Mouse (Mus musculus): Measurements from ENCODE around the gene Arl4d.

Gene Arl4d

DNA sequence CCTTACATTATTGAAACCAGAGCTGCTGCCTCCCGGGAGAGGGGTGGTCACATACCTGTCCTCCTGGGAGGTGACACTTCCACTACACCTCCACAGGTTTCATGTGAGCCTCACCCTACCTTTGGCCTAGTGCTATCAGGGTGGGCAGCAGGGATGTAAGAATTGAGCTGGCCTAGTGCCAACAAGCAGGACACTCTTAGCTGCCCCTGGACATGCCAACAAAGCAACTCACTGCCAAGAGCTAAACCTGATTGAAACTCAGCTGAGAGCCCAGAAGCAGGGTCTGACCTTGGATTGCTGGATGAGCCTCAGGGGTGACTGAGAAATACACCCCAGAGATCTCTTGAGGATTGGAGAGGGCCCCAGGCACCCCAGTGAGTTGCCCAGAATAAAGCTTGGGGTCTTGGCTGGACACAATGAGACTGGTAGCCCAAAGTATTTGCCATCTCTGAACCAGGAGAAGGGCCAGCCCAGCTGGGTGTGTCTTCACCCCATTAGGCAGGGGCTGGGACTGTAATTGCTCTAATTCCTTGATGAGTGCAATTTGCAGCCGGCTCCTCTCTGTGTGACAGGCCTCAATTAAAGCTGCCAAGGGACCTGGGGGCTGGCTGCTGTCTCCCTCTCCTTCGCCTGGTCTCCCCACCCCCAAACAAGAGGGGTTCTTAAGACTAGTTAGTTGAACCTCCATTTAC lies 15.4 kb downstream of the Arl4d start:
- no peak for DNase-seq

DNA sequence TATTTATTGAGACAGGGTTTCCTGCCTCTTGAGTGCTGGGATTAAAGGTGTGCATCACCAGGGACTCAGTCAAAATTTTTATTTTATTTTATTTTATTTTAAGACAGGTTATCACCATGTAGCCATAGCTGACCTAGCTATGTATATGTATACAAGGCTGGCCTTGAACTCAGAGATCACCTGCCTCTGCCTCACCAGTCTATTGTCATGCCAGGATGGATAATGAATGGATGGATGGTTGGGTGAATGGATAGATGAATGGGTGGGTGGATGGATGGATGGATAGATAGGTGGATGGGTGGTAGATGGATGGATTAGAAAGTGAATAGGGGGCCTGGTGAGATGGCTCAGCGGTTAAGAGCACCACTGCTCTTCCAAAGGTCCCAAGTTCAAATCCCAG lies 16.6 kb downstream of the Arl4d start:
- no peak for DNase-seq

DNA sequence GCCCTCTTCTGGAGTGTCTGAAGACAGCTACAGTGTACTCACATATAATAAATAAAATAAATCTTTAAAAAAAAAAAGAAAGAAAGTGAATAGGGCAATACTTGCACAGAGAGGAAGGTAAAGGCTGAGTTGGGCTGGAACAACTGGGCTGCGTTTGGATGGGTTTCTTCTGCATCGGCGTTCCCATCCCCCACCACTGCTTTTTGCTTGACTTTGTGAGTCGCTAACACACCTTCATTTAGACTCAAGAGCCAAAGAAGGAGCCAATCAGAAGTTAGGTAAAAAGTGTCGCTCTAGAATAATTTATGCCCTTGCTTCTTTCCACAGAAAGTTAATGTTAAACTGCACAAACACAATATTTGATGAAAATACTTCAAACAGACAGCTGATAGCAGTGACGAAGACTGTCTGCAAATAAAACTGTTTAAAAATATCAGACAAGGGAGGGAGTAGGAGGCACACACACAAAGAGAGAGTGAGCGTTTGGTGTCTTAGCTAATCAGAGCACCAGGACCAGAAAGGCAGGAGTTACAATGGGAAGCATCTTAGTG lies 17.1 kb downstream of the Arl4d start:
- no peak for DNase-seq

DNA sequence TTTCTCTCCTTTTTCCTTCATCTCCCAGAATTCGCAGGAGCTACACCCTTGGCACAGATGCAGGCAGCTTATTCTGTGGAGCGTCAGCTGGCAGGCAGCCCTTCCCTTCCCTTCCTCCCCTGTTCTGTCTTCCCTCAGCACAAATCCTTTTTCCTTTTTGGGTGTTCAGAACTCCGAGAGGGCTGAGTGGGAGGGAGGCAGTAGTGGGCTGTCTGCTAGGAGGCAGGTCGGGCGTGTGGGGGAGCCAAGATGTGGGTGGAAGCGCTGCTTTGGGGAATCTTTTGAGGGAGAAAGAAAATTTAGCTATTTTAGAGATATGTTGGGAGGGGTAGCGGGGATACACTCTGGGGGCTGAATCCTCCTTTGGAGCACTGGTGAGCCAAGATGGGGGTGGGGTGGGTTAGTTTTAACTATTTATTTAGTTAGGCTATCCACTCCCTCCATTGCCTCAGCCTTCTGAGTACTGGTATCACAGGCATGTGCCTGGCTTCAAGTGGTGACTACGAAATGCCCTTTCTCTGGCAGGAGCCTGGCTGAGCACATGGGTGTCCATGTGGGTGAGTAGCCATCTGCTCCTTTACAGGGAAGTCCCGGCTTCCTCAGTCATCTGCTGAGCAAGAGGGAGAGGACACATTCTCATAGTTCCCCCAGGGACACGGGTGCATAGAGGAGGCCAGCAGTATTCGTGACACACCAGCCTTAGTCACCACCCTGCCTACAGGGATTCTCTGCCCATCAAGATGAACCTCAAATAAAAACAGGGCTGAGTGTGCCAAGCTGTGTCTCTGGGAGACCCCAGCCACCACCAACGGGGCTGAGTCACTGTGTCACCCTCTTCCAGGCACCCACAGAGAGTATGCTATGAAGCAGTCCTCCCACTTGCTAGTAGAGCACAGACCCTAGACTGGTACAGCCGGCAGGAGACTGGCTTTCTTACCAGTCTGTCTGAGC lies 22.3 kb downstream of the Arl4d start:
- no peak for DNase-seq

DNA sequence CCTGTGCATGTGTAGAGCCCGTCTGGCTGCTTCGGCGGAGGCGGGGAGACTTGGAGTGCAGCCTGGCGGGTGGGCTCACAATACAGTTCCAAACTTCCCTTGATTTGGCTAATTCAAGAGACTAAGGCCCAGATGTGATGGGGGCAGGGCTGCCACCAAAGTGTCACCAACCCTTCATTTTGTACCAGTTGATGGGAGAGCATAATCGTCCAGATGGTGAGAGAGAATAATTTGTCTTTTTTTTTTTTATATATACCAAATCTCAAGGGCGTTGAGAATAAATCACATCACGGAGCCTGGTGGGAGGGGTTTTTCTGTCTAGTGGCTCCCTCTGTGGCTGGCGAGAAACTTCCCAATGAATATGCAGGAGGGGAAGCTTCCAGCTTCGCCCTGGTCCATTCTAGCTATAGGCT lies 24.4 kb downstream of the Arl4d start:
- no peak for DNase-seq

DNA sequence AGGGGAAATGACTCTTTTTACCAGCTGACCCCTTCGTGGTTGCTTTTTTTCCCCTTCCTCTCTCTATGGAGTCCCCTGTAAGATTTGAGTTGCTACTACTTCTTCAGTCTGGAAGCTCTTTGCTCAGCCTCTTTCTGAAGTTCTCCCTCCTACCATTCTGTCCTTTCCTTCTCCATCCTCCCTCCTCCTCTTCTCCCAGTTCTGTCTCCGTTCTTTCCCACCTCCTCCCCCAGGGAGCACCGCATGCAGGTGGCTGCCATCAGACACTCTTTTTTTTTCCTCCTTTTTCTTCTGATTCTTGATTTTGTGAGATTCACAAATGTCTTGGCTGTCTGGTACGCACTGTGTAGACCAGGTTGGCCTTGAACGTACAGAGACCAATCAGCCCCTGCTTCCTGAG lies 25.0 kb downstream of the Arl4d start:
- DNase-seq: no peak

DNA sequence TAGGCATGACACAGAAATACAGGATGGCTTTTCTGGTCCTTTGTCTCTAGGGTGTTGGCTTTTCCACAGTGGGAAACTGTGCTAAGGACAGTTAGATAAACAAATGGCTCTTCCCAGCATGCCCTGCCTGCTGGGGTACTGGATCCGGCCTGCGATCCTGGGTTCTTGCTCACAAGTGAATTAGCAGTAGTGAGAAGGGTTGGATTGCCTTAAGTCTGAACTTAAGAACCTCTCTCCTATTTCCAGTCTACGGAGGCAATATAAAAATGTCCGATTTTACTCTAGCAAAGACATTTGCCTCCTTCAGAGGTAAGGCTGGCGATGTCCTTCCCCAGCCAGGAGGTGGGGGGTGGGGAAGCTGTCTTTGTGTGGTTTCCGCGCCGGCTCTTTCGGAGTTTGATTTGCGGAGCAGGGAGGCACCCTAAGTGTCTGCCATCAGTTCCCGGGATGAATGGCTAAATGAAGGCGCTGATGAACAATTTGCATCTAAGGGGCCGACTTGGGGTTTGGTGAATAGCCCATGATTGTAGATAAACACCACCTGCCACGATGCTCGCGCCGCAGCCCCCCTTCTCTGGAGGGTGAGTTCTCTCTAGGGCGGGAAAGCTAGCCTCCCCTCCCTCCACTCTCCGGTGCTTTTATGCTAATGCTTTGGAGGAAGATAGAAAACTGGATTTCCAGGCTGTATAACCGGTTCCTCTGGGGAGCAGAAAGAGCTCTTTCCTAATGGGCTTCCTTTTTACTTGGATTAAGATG lies 30.7 kb downstream of the Arl4d start:
- no peak for DNase-seq

DNA sequence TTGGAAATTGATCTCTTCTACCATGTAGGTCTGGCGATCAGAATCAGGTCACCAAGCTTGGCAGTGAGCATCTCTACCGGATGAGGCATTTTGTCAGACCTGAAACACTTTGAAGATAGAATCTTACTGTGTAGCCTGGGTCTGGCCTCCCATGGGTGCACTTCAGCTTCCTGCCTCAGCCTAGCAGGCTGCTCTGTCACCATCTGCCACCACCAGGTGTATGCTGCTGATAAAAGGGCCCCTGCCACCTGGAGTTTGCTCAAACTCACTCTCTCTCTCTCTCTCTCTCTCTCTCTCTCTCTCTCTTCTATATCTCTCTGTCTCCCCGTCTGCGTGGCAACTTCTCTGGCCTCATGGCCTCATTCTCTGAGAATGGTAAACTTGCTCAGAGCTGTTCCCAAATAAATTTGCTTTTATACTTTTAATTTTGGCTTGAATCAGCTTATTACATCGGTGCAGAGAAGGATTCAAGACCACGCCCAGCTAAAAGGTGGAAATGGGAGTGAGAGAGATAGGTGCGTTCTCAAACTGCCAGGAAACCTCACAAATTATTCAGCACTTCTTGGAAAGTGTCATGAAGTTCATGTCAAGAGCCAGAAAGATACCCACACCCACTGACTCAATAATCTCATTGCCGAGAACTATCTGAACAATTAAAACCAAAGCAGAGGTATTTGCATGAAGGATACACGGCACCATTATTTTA lies 32.0 kb downstream of the Arl4d start:
- no peak for DNase-seq

DNA sequence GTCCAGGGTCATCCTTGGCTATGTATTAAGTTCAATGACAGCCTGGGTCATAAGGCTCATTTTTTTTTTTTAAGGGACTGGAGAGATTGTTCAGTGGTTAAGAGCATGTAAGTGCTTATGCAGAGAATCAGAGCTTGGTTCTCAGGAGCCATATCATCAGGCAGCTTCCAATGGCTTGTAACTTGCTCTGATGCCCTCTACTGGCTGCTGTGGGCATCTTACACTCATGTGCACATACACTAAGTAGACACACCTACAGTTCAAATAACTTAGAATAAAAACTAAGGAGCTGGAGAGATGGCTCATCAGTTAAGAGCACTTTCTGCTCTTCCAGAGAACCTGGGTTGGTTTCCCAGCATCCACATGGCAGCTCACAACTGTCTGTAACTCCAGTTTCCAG lies 32.8 kb downstream of the Arl4d start:
- DNase-seq: no peak

DNA sequence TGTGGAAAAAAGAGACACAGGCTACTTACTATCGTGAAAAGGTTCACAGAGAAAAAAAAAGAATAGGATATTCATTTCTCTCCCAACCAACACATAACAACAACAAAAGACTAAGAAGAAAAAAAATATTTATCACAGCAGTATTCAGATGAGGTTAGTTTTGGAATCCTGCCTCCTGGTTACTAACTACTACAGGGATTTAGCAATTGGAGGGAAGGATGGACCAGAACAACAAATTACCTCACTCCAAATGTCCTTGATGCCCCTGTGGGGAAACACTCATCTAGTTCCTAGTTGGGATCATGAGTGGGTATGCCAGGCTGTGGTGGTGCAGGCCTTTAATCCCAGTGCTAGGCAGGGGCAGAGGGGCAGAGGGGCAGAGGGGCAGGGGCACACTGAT lies 34.2 kb downstream of the Arl4d start:
- no peak for DNase-seq

DNA sequence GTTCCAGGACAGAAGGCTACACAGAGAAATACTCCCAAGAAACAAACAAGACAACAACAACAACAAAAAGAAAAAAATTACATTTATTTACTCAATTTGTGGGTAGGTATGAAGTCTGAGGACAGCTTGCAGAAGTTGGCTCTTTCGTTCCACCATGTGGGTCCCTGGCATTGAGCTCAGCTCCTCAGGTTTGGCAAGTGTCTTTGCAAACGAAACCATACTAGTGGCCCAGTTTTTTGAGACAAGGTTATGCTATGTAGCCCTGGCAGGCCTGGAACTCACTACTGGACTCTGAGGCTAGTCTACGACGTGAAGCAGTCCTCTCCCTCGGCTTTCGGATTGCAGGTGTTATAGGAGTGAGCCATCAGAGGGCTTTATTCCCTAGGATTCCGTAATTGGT lies 34.6 kb downstream of the Arl4d start:
- DNase-seq: no peak

DNA sequence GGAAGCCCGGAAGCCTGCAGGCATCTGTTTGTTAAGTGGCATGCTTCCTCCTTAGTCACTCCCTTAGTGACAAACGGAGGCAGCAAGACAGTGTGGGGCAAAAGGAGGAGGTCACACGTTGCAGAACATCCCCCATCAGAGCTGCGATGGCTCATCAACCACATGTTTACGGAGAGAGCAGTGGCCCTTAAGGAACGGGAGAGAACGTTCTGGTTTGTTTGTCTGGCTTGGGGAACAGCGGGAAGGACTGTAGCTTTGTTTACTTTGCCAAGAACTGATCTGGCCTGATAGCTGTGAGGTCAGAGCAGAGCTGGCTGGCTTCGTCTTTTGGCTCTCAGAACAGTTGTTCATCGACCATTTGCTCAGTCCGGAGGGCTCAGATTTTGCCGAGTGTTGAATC lies 35.1 kb downstream of the Arl4d start:
- no peak for DNase-seq

DNA sequence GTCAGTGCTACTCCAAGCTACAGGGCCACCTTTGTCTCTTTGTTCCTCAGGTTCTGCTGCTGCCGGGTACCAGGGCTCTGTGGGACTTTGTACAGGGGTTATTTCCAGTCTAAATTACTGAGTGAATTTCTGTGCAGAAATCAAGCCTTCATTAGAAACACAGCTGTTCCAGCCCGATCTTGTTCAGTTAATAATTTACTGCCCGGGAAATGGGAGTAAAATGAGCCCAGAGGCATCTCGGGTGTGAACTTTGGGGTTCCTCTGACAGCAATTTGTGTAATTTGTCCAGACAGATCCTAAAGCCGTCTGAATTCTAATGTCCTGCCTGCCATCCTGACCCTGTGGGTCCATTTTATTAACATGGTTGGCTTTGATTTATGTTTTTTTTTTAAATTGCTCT lies 38.7 kb downstream of the Arl4d start:
- no peak for DNase-seq

DNA sequence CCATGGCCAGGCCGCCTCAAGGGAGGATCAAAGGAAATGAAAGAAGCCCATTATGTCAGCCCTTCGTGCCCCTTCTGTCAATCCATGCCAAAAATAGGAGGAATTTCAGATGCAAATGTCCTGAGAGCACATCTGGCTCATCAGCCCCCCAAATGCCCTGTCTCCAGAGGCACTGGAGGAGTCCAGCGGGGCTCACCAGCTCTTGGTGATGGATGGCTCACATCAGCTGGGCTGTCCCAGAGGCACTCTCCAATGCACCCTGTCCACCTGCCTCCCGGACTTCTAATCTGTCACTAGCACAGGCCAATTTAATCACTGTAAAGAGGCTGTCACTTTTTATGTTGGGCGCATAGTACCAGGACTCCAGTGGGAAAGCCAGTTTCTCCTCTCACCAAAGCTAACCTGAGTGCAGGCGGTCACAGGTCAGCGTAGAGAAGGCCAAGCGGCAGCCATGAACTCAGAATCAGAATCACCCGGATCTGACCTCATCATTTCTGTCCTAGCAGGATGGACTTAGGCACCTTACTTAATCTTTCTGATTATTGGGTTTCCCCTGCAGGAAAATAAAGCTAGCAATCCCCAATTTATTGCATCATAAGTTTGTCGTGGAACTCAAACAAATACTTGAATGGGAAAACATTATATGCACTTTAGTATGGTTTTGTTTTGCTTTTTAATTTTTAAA lies 41.6 kb downstream of the Arl4d start:
- no peak for DNase-seq

DNA sequence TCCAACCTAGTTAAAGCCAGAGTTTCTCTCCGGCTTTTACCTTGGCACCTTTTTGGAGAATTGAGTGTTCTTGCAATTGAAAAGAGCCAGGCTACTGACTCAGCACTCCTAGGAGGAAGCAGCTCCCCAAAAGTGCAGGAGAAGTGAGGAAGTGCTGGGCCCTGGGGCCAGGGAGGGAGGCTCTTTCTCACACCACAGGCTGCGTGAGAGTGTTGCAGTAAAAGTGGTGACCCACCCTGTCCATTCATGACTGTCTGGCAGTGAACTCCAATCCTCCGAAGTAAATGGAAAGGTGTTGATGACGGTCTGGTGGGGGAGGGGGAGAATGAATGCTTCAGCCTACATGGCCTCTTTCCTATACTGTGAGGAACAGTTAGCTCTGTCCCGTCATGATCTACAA lies 43.1 kb downstream of the Arl4d start:
- DNase-seq: no peak

DNA sequence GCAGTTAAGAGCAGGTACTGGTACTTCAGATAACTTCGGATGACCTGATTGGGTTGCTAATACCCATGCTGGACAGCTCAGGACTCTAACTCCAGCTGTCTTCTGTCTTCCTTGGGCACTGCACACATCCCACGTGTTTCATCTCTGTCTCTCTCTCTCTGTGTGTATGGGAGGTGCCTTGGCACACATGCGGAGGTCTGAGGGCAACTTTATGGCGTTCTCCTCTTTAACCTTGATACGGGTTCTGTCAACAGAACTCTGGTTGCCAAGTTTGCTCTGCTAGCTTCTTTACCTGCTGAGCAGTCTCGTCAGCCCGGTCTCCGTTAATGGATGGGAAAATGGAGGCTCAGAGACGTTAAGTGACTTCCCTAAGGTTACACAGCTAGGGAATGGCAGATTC lies 47.5 kb downstream of the Arl4d start:
- DNase-seq: no peak

DNA sequence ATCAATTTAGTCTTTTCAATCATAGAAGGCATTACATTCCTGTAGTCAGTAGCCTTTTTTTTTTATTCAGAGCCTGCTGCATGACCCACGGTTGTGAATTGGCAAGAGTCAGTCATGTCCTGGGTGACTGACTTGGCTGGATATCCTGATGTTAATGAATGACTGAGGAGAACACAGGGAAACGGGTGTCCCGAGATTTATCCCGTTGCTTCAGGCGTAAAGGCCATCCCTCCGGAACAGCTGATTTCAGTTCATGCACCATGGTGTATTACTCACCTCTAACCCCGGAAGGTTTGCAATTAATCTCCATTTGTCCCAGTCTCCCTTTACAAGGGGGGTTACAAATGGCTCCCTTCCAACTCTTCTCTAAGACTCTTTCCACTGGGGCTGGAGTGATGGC lies 48.7 kb downstream of the Arl4d start:
- no peak for DNase-seq
